Mouse (Mus musculus) heart, postnatal 0 days (tissue): ENCODE data around the gene Vwa5b1.

Source experiments
- CTCF ChIP-seq: IDR thresholded peaks from 2 replicates; pipeline ENCODE4 v1.5.1; 2016; ENCODE audit warnings: antibody characterized with exemption, control low read depth, low read depth
- EP300 ChIP-seq: IDR thresholded peaks from 2 replicates; pipeline ENCODE4 v1.6.1; 2016; ENCODE audit warnings: antibody characterized with exemption, low read depth

GRCm38 (mm10) chr4:138670093-138670889 is 34.6 kb upstream of the Vwa5b1 start:
- TF ChIP-seq CTCF = no peak
- no peak for TF ChIP-seq EP300
